Mouse (Mus musculus) kidney, adult 2 months (tissue): ENCODE results near the gene Ccdc40.

Experiments used
- CTCF ChIP-seq: fragments of 200-500 bp; conservative IDR thresholded peaks from 2 replicates; pipeline ENCODE4 v1.5.1; 2011; ENCODE audit warnings: low read depth, mild to moderate bottlenecking, control low read depth, low read length, moderate library complexity, mixed read lengths; ENCODE audit not compliant: insufficient read depth, insufficient read length
- POLR2A ChIP-seq: fragments of 200-500 bp; IDR thresholded peaks from one replicate; pipeline ENCODE4 v1.6.1; 2011; ENCODE audit warnings: low read depth, low read length, control low read depth

DNA sequence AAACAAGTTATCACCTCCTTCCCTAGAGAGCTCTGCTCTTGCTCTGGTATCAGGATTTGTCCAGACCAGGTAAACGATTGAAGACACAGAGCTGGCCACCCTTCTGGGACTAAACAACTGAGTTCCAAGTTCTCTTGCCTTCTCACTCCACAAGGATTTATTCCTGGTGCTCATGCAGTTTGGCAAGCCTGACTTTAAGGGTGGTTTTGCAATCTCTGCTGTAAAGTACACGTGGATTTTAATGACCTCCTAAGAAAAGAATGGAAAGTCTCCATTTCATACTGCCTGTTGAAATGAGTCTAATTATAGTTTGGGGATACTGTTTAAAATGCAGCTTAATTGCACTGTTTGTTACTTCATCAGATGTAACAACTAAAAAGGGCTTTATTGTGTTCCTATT is 72.6 kb downstream of the Ccdc40 start:
- TF ChIP-seq POLR2A (no peak), CTCF (no peak)
